Mouse (Mus musculus): ENCODE results near the gene Morn4. TPM values are rescaled to one million over a fixed set of nuclear protein-coding genes. Genes with fewer than 3 reads are reported as not detected.

Gene Morn4
- 0.41 TPM for total RNA-seq (2023)

GRCm38 (mm10) chr19:42086166-42086565 is at the start of gene Morn4:
Gene Morn4, minus strand, starts transcription at chr19:42086357.

GRCm38 (mm10) chr19:42128787-42129508 is 42.8 kb upstream of the Morn4 start, which contains the start of gene Avpi1:
Gene Avpi1, minus strand, starts transcription at chr19:42129059.

GRCm38 (mm10) chr19:42089748-42090595 is 3.8 kb upstream of the Morn4 start, which contains the start of gene Pi4k2a:
Gene Pi4k2a, plus strand, starts transcription at chr19:42090470.

GRCm38 (mm10) chr19:42051948-42052347 is 34.2 kb downstream of the Morn4 start, which contains the start of gene 4933411K16Rik:
Gene 4933411K16Rik, plus strand, starts transcription at chr19:42052248.

GRCm38 (mm10) chr19:42045269-42046102 is 40.7 kb downstream of the Morn4 start, which contains the start of gene Hoga1:
Gene Hoga1, plus strand, starts transcription at chr19:42045610.

GRCm38 (mm10) chr19:42035456-42036248 is 50.5 kb downstream of the Morn4 start, which contains the start of gene Ankrd2:
Gene Ankrd2, plus strand, starts transcription at chr19:42036000.

Other genes with a start within 250 kb of the Morn4 start
- 138 TPM for gene Frat2, start 238.2 kb downstream of the Morn4 start, total RNA-seq (2023)
- 29.6 TPM for gene Rrp12, start 190.2 kb downstream of the Morn4 start, total RNA-seq (2023)
- 50.5 TPM for gene Pgam1, start 174.4 kb downstream of the Morn4 start, total RNA-seq (2023)
- 46.8 TPM for gene Exosc1, start 152.9 kb downstream of the Morn4 start, total RNA-seq (2023)
- 37.5 TPM for gene Zdhhc16, start 152.9 kb downstream of the Morn4 start, total RNA-seq (2023)
- 135 TPM for gene Mms19, start 105.2 kb downstream of the Morn4 start, total RNA-seq (2023)
- 7.4 TPM for gene Ubtd1, start 104.6 kb downstream of the Morn4 start, total RNA-seq (2023)
- not detected for gene Ankrd2, start 50.4 kb downstream of the Morn4 start, total RNA-seq (2023)
- gene Hoga1, start 40.7 kb downstream of the Morn4 start, total RNA-seq (2023) = not detected
- gene 4933411K16Rik, start 34.1 kb downstream of the Morn4 start, total RNA-seq (2023) = not detected
- 51.7 TPM for gene Pi4k2a, start 4.1 kb upstream of the Morn4 start, total RNA-seq (2023)
- 7.4 TPM for gene Avpi1, start 42.7 kb upstream of the Morn4 start, total RNA-seq (2023)
- gene Marveld1, start 61.0 kb upstream of the Morn4 start, total RNA-seq (2023) = 10.8 TPM
- gene Zfyve27, start 77.6 kb upstream of the Morn4 start, total RNA-seq (2023) = 68.8 TPM
- not detected for gene Sfrp5, start 115.9 kb upstream of the Morn4 start, total RNA-seq (2023)
- not detected for gene Golga7b, start 161.2 kb upstream of the Morn4 start, total RNA-seq (2023)

All from CD4-positive naive resting alpha-beta T cell, adult 57 days (primary cell).